In the genomic region with DNA sequence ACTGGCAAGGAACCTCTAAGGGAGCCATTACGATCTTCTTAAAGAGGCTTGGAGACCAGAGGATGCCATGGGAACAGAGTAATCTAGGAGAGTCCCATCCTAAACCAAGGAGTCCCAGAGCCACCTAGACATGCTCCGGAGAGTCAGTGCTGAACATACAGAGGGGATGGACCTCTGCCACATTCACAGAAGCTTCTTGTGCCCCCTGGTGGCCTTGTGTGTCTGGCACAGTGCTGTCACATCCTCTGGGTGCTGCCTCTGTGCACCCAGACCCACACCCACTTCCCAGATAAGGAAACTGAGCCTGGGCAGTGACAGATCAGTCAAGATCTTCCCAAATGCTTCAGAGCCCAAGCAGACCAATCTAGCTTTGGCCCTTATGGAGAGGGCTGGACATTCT, we compare ENCODE assay signal across 10 mouse cellular contexts. TPM values are rescaled to one million over a fixed set of nuclear protein-coding genes. Genes with fewer than 3 reads are reported as not detected.
DNase-seq lines count a peak whose midpoint lies in the region; ATAC-seq and TF ChIP-seq lines count a peak whose summit lies in the region.
"Had no signal": no experiment of that assay in that cellular context is flagged by ENCODE, and none has a peak within 500 bp of the region (broad histone marks: within the 10 kb centered on the region; RNA-seq: fewer than 3 reads in every experiment).

No protein-coding gene starts in this region.

- peaks cover 8% of the 10 kb centered on the region; the same call in 1 of the 2 replicates for H3K27me3 ChIP-seq in heart, postnatal 0 days (ENCODE audit: control insufficient read depth, insufficient read depth, low read length)
- no peaks in the 10 kb centered on the region for H3K27me3 ChIP-seq in lung, postnatal 0 days (replicated peaks; ENCODE audit: insufficient read depth, low read length)
- H3K27me3 ChIP-seq: limb, embryonic 13.5 days had no signal

- ATAC-seq in heart, postnatal 0 days (ENCODE audit: insufficient read depth, low read depth) = no peak
- ATAC-seq in lung, postnatal 0 days = no peak
- ATAC-seq in erythroblast, adult 5-6 weeks (replicated peaks; ENCODE audit: low FRiP score, poor library complexity, severe bottlenecking) = no peak
- ATAC-seq in inflammation-experienced regulatory T-cells, adult 6 months = no peak

- no peaks in the 10 kb centered on the region for H3K36me3 ChIP-seq in heart, postnatal 0 days (replicated peaks; ENCODE audit: control insufficient read depth, insufficient read depth, low read length)
- no peaks in the 10 kb centered on the region for H3K36me3 ChIP-seq in lung, postnatal 0 days (ENCODE audit: insufficient read depth, low read length)
- H3K36me3 ChIP-seq: limb, embryonic 13.5 days had no signal

- H3K9me3 ChIP-seq in heart, postnatal 0 days (replicated peaks; ENCODE audit: control insufficient read depth, low read length) = no peaks in the 10 kb centered on the region
- no peaks in the 10 kb centered on the region for H3K9me3 ChIP-seq in lung, postnatal 0 days (ENCODE audit: low read length)
- H3K9me3 ChIP-seq: limb, embryonic 13.5 days had no signal

- no peak for DNase-seq in heart, postnatal 0 days (ENCODE audit: low spot score)
- DNase-seq in heart, adult 18-20 months = no peak
- DNase-seq in 416B (ENCODE audit: low read depth) (peak; percentile 41), ZHBTc4 (ENCODE audit: low read depth, low spot score) (peak; percentile 54)
- DNase-seq in lung, postnatal 0 days (ENCODE audit: low spot score) = peak; percentile 55
- no peak for DNase-seq in gastrocnemius, postnatal 4 days (ENCODE audit: low spot score in 2 of 2)

- H3K4me1 ChIP-seq in heart, postnatal 0 days (ENCODE audit: control insufficient read depth, insufficient read depth) = no peaks in the 10 kb centered on the region
- no peaks in the 10 kb centered on the region for H3K4me1 ChIP-seq in lung, postnatal 0 days (ENCODE audit: insufficient read depth, low read depth, low read length)

- no peak overlapping the region for H3K4me3 ChIP-seq in heart, postnatal 0 days (ENCODE audit: low read depth, low read length)
- no peak overlapping the region for H3K4me3 ChIP-seq in lung, postnatal 0 days (ENCODE audit: low read depth, low read length)
- H3K4me3 ChIP-seq: limb, embryonic 13.5 days had no signal

- TF ChIP-seq CTCF in heart, postnatal 0 days (IDR thresholded peaks at IDR 0.05; ENCODE audit: low read depth) = peak; percentile 44
- peak; percentile 60 for TF ChIP-seq CTCF in lung, postnatal 0 days (IDR thresholded peaks at IDR 0.05)

- H3K9ac ChIP-seq in heart, postnatal 0 days (replicated peaks; ENCODE audit: low read depth, low read length) = no peak overlapping the region
- H3K9ac ChIP-seq in lung, postnatal 0 days (replicated peaks; ENCODE audit: low read depth) = no peak overlapping the region
- H3K9ac ChIP-seq: limb, embryonic 13.5 days had no signal

- WGBS in heart, postnatal 0 days = 58% methylated on average over 2 of the region's 2 CpGs
- WGBS in lung, postnatal 0 days = 72% methylated on average over 2 of the region's 2 CpGs

- no peak for TF ChIP-seq EP300 in heart, postnatal 0 days (IDR thresholded peaks at IDR 0.05; ENCODE audit: low read depth)
- TF ChIP-seq EP300 in lung, postnatal 0 days (IDR thresholded peaks at IDR 0.05) = no peak

- H3K4me2 ChIP-seq in heart, postnatal 0 days (ENCODE audit: low read depth, low read length) = no peak overlapping the region
- H3K4me2 ChIP-seq in lung, postnatal 0 days (replicated peaks; ENCODE audit: low read depth, low read length) = no peak overlapping the region
- H3K4me2 ChIP-seq: limb, embryonic 13.5 days had no signal

- H3K27ac ChIP-seq in heart, postnatal 0 days (ENCODE audit: low read depth) = no peak overlapping the region
- H3K27ac ChIP-seq in lung, postnatal 0 days (ENCODE audit: low read length) = no peak overlapping the region
- H3K27ac ChIP-seq: limb, embryonic 13.5 days had no signal

RNA-seq across cellular contexts. Expression of gene Bsnd, which starts 1.6 kb away (rescaled TPM):
- 0.15 TPM in 1 of 2 replicates, not detected in the other for total RNA-seq in heart, postnatal 0 days (2014; rRNA removed; ENCODE audit: low replicate concordance)
- polyA plus RNA-seq in heart, postnatal 0 days (2015; fragmentation: Nextera tagmentation; extraction: Ambion mirVana) = not detected in 2 replicates
- not detected for total RNA-seq in heart, adult 18-20 months (2021)
- not detected in 2 replicates for polyA plus RNA-seq in lung, postnatal 0 days (2015; fragmentation: Nextera tagmentation; extraction: Ambion mirVana)
- not detected in 2 replicates for total RNA-seq in erythroblast, adult 5-6 weeks (2015; ENCODE audit: low replicate concordance)
- not detected in 2 replicates for total RNA-seq in erythroblast, adult 5-6 weeks (2017; ENCODE audit: low replicate concordance)
- under 1 TPM; 0.18 to 0.25 TPM for total RNA-seq in gastrocnemius, postnatal 4 days (2021)
- not detected for polyA plus RNA-seq in inflammation-experienced regulatory T-cells, adult 6 months (2017; shearing (Covaris generic))
- polyA plus RNA-seq: heart, embryonic 14.5 days; limb, embryonic 13.5 days had no signal

RNA-seq across cellular contexts. Expression of gene Pcsk9, which starts 29.5 kb away (rescaled TPM):
- 1.2 and 4.4 TPM in 2 replicates for total RNA-seq in heart, postnatal 0 days (2014; rRNA removed; ENCODE audit: low replicate concordance)
- polyA plus RNA-seq in heart, postnatal 0 days (2015; fragmentation: Nextera tagmentation; extraction: Ambion mirVana) = 0.05 TPM in 2 replicates
- total RNA-seq in heart, adult 18-20 months (2021) = not detected
- polyA plus RNA-seq in lung, postnatal 0 days (2015; fragmentation: Nextera tagmentation; extraction: Ambion mirVana) = 0.38 and 0.51 TPM in 2 replicates
- not detected in 2 replicates for total RNA-seq in erythroblast, adult 5-6 weeks (2015; ENCODE audit: low replicate concordance)
- not detected in 2 replicates for total RNA-seq in erythroblast, adult 5-6 weeks (2017; ENCODE audit: low replicate concordance)
- total RNA-seq in gastrocnemius, postnatal 4 days (2021) = under 1 TPM; 0.66 to 0.70 TPM
- polyA plus RNA-seq in inflammation-experienced regulatory T-cells, adult 6 months (2017; shearing (Covaris generic)) = not detected

Comparison
In these comparisons a context has a peak if more than half of its experiments do, and no peak if none do; other contexts are left out.
1. DNase-seq: peak in 416B (single experiment), ZHBTc4 (single experiment) and lung, postnatal 0 days (single experiment); none in heart, postnatal 0 days (single experiment), heart, adult 18-20 months (0 of 2) and gastrocnemius, postnatal 4 days (0 of 2).